Mouse (Mus musculus): Measurements from ENCODE around the gene Orc3. TPM values are rescaled to one million over a fixed set of nuclear protein-coding genes. Genes with fewer than 3 reads are reported as not detected.
A peak's percentile ranks its signal among the peaks of the same experiment; 100 is the strongest.

Orc3 gene
- total and polyA plus RNA-seq, 3 experiments, result 65.7 to 156 (median 86.7) TPM

DNA sequence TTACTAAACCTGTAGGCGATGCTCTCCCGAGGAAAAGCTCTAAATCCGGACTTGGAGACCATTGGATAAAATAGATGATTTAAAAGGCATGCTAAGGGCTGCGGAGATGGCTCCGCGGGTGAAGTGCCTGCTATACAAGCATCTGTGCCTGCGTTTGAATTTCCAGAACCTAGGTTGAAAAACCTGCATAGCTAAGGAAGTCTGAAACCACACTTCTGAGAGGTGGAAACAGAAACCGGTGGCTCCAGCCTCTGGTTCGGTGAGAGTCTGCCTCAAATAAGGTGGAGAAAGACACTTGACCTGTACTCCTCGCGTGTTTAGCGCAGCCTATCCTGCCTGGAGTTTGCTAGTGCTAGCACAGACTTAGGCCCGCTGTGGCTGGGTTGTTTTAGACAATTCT lies 559 bp upstream of the Orc3 start:
- no peak overlapping the region for H3K27ac ChIP-seq (ENCODE audit: insufficient read depth, low read depth)
- in situ Hi-C loops (cut with MboI; ENCODE audit: low pct_ligation_motif_present, low pct_unique_long_range_greater_than_20kb, low sequenced_read_pairs), result no loop called here

DNA sequence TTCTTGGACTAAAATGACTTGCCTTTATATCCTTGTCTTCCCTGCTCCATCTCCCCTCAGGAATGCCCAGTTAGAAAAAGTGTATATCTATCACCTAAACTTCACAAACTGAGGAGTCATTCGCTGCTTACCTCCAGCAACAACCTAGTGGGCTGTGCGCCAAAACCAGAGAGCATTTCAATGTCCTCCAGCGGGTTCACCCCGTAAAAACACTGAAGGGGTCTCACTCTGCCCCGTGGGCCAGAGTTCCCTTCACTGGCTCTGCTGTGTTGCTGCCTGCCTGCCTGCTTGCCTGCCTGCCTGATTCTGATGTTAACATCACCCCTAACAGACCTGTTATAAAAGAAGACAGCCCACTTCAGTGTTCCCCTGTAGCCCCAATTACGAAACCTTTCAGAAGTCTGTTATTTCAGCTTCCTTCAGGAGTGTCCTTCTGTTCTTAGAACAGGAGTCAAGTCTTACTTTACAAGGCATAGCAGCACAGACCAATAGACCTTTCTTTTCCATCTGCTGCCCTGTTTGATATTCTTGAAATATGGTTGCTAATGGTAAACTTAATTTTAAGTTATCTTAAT lies 1.1 kb downstream of the Orc3 start:
- peak overlapping the region; percentile 92 for H3K9ac ChIP-seq (ENCODE audit: insufficient read depth, low read depth)
- dilution Hi-C loops (cut with MboI; ENCODE audit: extremely low pct_ligation_motif_present, extremely low pct_unique_long_range_greater_than_20kb, low sequenced_read_pairs) (no loop called here), in situ Hi-C loops (cut with MboI; ENCODE audit: low pct_ligation_motif_present, low pct_unique_long_range_greater_than_20kb, low sequenced_read_pairs) (no loop called here)
- H3K4me2 ChIP-seq (ENCODE audit: insufficient read depth, low read depth, poor library complexity, severe bottlenecking), result peak overlapping the region; percentile 69
- no peaks in the 10 kb centered on the region for H3K27me3 ChIP-seq (replicated peaks)
- H3K4me1 ChIP-seq (ENCODE audit: control insufficient read depth in 1 of 2, insufficient read depth in 2 of 2), result peaks cover 0 to 37% of the 10 kb centered on the region in 2 experiments; a peak in 2 of 4 replicates
- H3K36me3 ChIP-seq (replicated peaks in 1 of 2; ENCODE audit: control insufficient read depth in 1 of 2, insufficient read depth in 1 of 2, low read length in 1 of 2), result peaks cover 10 to 34% of the 10 kb centered on the region in 2 experiments
- no peaks in the 10 kb centered on the region for H3K9me3 ChIP-seq (replicated peaks; ENCODE audit: low read length)
- peak; percentile 16 for DNase-seq (ENCODE audit: extremely low read depth)
- H3K27ac ChIP-seq (ENCODE audit: insufficient read depth, low read depth), result no peak overlapping the region
- peaks cover 51% of the 10 kb centered on the region for H3K79me2 ChIP-seq (replicated peaks; ENCODE audit: control insufficient read depth, extremely low read depth, insufficient read depth, poor library complexity, severe bottlenecking)
- no peak for TF ChIP-seq MEF2A (IDR thresholded peaks at IDR 0.05; ENCODE audit: borderline replicate concordance, low read depth, low read length)
- no peak for TF ChIP-seq CHD2 (IDR thresholded peaks at IDR 0.05; ENCODE audit: low read length)
- no peak for TF ChIP-seq SMC3 (IDR thresholded peaks at IDR 0.05; ENCODE audit: low read depth, low read length)
- TF ChIP-seq TBP (conservative IDR thresholded peaks at IDR 0.05; ENCODE audit: low read depth, low read length), result no peak
- no peak for TF ChIP-seq PAX5 (IDR thresholded peaks at IDR 0.05; ENCODE audit: low read length)
- no peak for TF ChIP-seq POLR2AphosphoS2 (IDR thresholded peaks at IDR 0.05; ENCODE audit: low read depth, low read length)
- TF ChIP-seq E2F4 (IDR thresholded peaks at IDR 0.05; ENCODE audit: insufficient replicate concordance, low read depth, low read length), result no peak
- no peak for TF ChIP-seq USF1 (IDR thresholded peaks at IDR 0.05; ENCODE audit: low read depth, low read length)
- TF ChIP-seq TCF12 (IDR thresholded peaks at IDR 0.05; ENCODE audit: low read depth, low read length), result no peak
- no peak for TF ChIP-seq SIN3A (IDR thresholded peaks at IDR 0.05; ENCODE audit: low read length)
- no peak for TF ChIP-seq JUN (IDR thresholded peaks at IDR 0.05; ENCODE audit: insufficient read depth, low read depth, low read length)
- TF ChIP-seq RAD21 (IDR thresholded peaks at IDR 0.05; ENCODE audit: low read depth, low read length), result no peak
- no peak for TF ChIP-seq JUND (conservative IDR thresholded peaks at IDR 0.05; ENCODE audit: low read depth, low read length)
- TF ChIP-seq MYC (IDR thresholded peaks at IDR 0.05; ENCODE audit: low read depth, low read length), result no peak
- TF ChIP-seq MAZ (IDR thresholded peaks at IDR 0.05; ENCODE audit: low read depth, low read length), result no peak
- no peak for TF ChIP-seq POLR2A (IDR thresholded peaks at IDR 0.05; ENCODE audit: low read depth, low read length)
- no peak for TF ChIP-seq CHD1 (IDR thresholded peaks at IDR 0.05; ENCODE audit: low read depth, low read length)
- TF ChIP-seq MAFK (IDR thresholded peaks at IDR 0.05; ENCODE audit: insufficient replicate concordance, low read length), result no peak
- H3K4me3 ChIP-seq (replicated peaks in 1 of 3; ENCODE audit: low read depth in 2 of 3, low read length in 2 of 3, poor library complexity in 1 of 3), result peak overlapping the region; percentile 89 to 100 (median 90)

More for the DNA sequence above, 559 bp upstream of the Orc3 start:
- Histone ChIP-seq H3K4me1 (ENCODE audit: control insufficient read depth in 1 of 2, insufficient read depth in 2 of 2) (peaks cover 0 to 37% of the 10 kb centered on the region in 2 experiments; a peak in 2 of 4 replicates), H3K9ac (ENCODE audit: insufficient read depth, low read depth) (peak overlapping the region; percentile 92), H3K9me3 (replicated peaks; ENCODE audit: low read length) (no peaks in the 10 kb centered on the region), H3K4me2 (ENCODE audit: insufficient read depth, low read depth, poor library complexity, severe bottlenecking) (peak overlapping the region; percentile 81), H3K79me2 (replicated peaks; ENCODE audit: control insufficient read depth, extremely low read depth, insufficient read depth, poor library complexity, severe bottlenecking) (peaks cover 51% of the 10 kb centered on the region), H3K36me3 (replicated peaks in 1 of 2; ENCODE audit: control insufficient read depth in 1 of 2, insufficient read depth in 1 of 2, low read length in 1 of 2) (peaks cover 3 to 27% of the 10 kb centered on the region in 2 experiments), H3K4me3 (replicated peaks in 1 of 3; ENCODE audit: low read depth in 2 of 3, low read length in 2 of 3, poor library complexity in 1 of 3) (peak overlapping the region; percentile 89 to 100 (median 90)), H3K27me3 (replicated peaks) (no peaks in the 10 kb centered on the region)
- DNase-seq (ENCODE audit: extremely low read depth), result peak; percentile 24
- TF ChIP-seq PAX5 (IDR thresholded peaks at IDR 0.05; ENCODE audit: low read length), result no peak
- TF ChIP-seq CHD2 (IDR thresholded peaks at IDR 0.05; ENCODE audit: low read length), result no peak
- TF ChIP-seq USF2 (conservative IDR thresholded peaks at IDR 0.05; ENCODE audit: low read depth, low read length), result no peak
- no peak for TF ChIP-seq MAFK (IDR thresholded peaks at IDR 0.05; ENCODE audit: insufficient replicate concordance, low read length)
- TF ChIP-seq MYC (IDR thresholded peaks at IDR 0.05; ENCODE audit: low read depth, low read length), result no peak
- no peak for TF ChIP-seq SMC3 (IDR thresholded peaks at IDR 0.05; ENCODE audit: low read depth, low read length)
- TF ChIP-seq UBTF (IDR thresholded peaks at IDR 0.05; ENCODE audit: low read depth, low read length), result no peak
- no peak for TF ChIP-seq SIN3A (IDR thresholded peaks at IDR 0.05; ENCODE audit: low read length)
- dilution Hi-C loops (cut with MboI; ENCODE audit: extremely low pct_ligation_motif_present, extremely low pct_unique_long_range_greater_than_20kb, low sequenced_read_pairs), result no loop called here

All from CH12.LX (cell line).